ENCODE assay signal across 8 mouse cellular contexts in the genomic region with DNA sequence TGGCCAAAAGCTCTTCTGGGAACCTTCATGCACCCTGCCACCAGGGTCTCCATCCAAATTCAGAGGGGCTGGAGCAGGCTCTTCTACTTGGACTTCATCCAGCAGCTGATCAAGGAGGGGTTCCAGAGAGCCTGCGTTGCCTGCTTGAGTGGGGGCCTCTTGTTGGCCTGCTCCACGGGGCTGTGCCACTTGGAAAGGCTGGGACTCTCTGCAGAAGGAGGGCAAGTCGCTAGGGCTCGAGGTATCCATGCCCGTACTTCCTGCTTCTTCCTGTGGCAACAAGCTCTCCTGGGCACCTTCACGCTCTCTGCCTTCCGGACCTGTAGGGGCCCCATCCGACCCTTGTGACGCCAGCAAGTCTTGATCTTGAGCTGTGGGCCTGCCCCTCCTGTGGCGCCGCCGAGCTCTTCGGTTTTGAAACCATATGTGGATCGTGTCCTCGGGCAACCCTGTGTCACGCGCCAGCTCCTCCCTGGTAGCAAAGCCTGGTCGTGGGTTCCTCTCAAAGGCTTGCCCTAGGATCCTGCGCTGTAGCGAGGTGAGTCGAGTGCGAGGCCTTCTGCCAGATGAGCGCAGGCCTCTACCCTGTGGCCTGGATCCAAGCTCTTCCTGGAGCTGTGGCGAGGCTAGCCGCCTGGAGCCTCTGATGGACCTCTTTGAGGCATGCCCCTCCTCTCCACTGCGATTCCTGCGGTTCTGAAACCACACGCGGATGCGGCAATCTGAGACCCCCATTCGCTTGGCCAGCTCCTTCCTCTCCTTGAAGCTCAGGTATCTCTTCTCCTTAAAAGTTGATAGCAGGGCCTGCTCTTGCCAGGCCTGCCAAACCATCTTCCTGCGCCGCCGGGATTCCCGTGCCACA. TPM values are rescaled to one million over a fixed set of nuclear protein-coding genes. Genes with fewer than 3 reads are reported as not detected.
DNase-seq lines count a peak whose midpoint lies in the region; ATAC-seq and TF ChIP-seq lines count a peak whose summit lies in the region.
"Not testable (repeated sequence)": the region's sequence is repeated elsewhere in the genome, so short reads cannot be mapped to it uniquely, and the experiment has no call there.

No protein-coding gene starts in this region.

- not testable (repeated sequence) for H3K36me3 ChIP-seq in hindbrain, embryonic 13.5 days; lung, embryonic 15.5 days

- TF ChIP-seq POLR2A in olfactory bulb, adult 2 months (IDR thresholded peaks at IDR 0.05; ENCODE audit: insufficient read depth, low read depth, low read length), result peak; percentile 26; the same call in 1 of the 2 replicates

- intact Hi-C loops in gastrocnemius, adult 2 months (cut with DNase I), result not testable (repeated sequence)

- H3K27ac ChIP-seq in gastrocnemius, adult 2 months; hindbrain, embryonic 13.5 days; lung, embryonic 15.5 days; olfactory bulb, adult 2 months (ENCODE audit: insufficient read depth, low read depth, low read length): not testable (repeated sequence)

- H3K4me1 ChIP-seq in hindbrain, embryonic 13.5 days (replicated peaks); lung, embryonic 15.5 days; olfactory bulb, adult 2 months (ENCODE audit: control insufficient read depth, insufficient read depth, low read length): not testable (repeated sequence)

- H3K9ac ChIP-seq in hindbrain, embryonic 13.5 days; lung, embryonic 15.5 days: not testable (repeated sequence)

- WGBS in hindbrain, embryonic 13.5 days, result 88% methylated on average over 35 of the region's 35 CpGs
- 86% methylated on average over 35 of the region's 35 CpGs for WGBS in lung, embryonic 15.5 days
- WGBS in olfactory bulb, adult 2 months, result 89% methylated on average over 35 of the region's 35 CpGs

- H3K4me2 ChIP-seq in hindbrain, embryonic 13.5 days; lung, embryonic 15.5 days: not testable (repeated sequence)

- not testable (repeated sequence) for H3K4me3 ChIP-seq in gastrocnemius, adult 2 months; hindbrain, embryonic 13.5 days; lung, embryonic 15.5 days; olfactory bulb, adult 2 months (ENCODE audit: insufficient read depth, low read depth, low read length)

- not testable (repeated sequence) for TF ChIP-seq CTCF in gastrocnemius, adult 2 months (IDR thresholded peaks at IDR 0.05)
- peak; percentile 40; the same call in 1 of the 2 replicates for TF ChIP-seq CTCF in olfactory bulb, adult 2 months (IDR thresholded peaks at IDR 0.05; ENCODE audit: insufficient read depth, low read depth, low read length)

- H3K27me3 ChIP-seq in hindbrain, embryonic 13.5 days; lung, embryonic 15.5 days: not testable (repeated sequence)

- ATAC-seq in hindbrain, embryonic 13.5 days (ENCODE audit: low FRiP score), result peak; percentile 87
- peak; percentile 86 for ATAC-seq in lung, embryonic 15.5 days (ENCODE audit: borderline replicate concordance, extremely low read depth, low FRiP score, low TSS enrichment)

- peaks cover 17% of the 10 kb centered on the region for H3K9me3 ChIP-seq in hindbrain, embryonic 13.5 days
- peaks cover 15% of the 10 kb centered on the region; the same call in 1 of the 2 replicates for H3K9me3 ChIP-seq in lung, embryonic 15.5 days

- DNase-seq in NIH3T3 (ENCODE audit: low read depth), result peak; percentile 35
- peak; percentile 59 to 67 for DNase-seq in cerebellum, postnatal 25 days
- peak; percentile 83 for DNase-seq in gastrocnemius, adult 2 months
- DNase-seq in layer of hippocampus, postnatal 10 days (ENCODE audit: low spot score in 2 of 2), result peak; percentile 64 to 73
- DNase-seq in thymus, postnatal 10 days (ENCODE audit: low spot score in 2 of 2), result peak; percentile 81 to 86

RNA-seq across cellular contexts. Expression of gene Duxf3, which starts 0.5 kb away (rescaled TPM):
- not detected for total RNA-seq in gastrocnemius, adult 2 months (2021)
- not detected in 2 replicates for polyA plus RNA-seq in hindbrain, embryonic 13.5 days (2015; fragmentation: Nextera tagmentation; extraction: Ambion mirVana)
- total RNA-seq in layer of hippocampus, postnatal 10 days (2021), result not detected
- polyA plus RNA-seq in lung, embryonic 15.5 days (2015; fragmentation: Nextera tagmentation; extraction: Ambion mirVana), result not detected in 2 replicates
- not detected in 2 replicates for polyA plus RNA-seq in olfactory bulb, adult 2 months (2012; ENCODE audit: insufficient read depth, insufficient read length, low replicate concordance, missing spikeins)

RNA-seq across cellular contexts. Expression of gene Gm4981, which starts 4.5 kb away (rescaled TPM):
- not detected for total RNA-seq in gastrocnemius, adult 2 months (2021)
- polyA plus RNA-seq in hindbrain, embryonic 13.5 days (2015; fragmentation: Nextera tagmentation; extraction: Ambion mirVana), result not detected in 2 replicates
- total RNA-seq in layer of hippocampus, postnatal 10 days (2021), result not detected
- polyA plus RNA-seq in lung, embryonic 15.5 days (2015; fragmentation: Nextera tagmentation; extraction: Ambion mirVana), result not detected in 2 replicates
- not detected in 2 replicates for polyA plus RNA-seq in olfactory bulb, adult 2 months (2012; ENCODE audit: insufficient read depth, insufficient read length, low replicate concordance, missing spikeins)

RNA-seq across cellular contexts. Expression of gene AW822073, which starts 7.3 kb away (rescaled TPM):
- total RNA-seq in gastrocnemius, adult 2 months (2021), result not detected
- not detected in 2 replicates for polyA plus RNA-seq in hindbrain, embryonic 13.5 days (2015; fragmentation: Nextera tagmentation; extraction: Ambion mirVana)
- not detected for total RNA-seq in layer of hippocampus, postnatal 10 days (2021)
- not detected in 2 replicates for polyA plus RNA-seq in lung, embryonic 15.5 days (2015; fragmentation: Nextera tagmentation; extraction: Ambion mirVana)
- polyA plus RNA-seq in olfactory bulb, adult 2 months (2012; ENCODE audit: insufficient read depth, insufficient read length, low replicate concordance, missing spikeins), result not detected in 2 replicates

RNA-seq across cellular contexts. Expression of gene Gcc2, which starts 23.3 kb away (rescaled TPM):
- total RNA-seq in gastrocnemius, adult 2 months (2021), result 10 to 100 TPM; 21.0 to 24.5 TPM
- polyA plus RNA-seq in hindbrain, embryonic 13.5 days (2015; fragmentation: Nextera tagmentation; extraction: Ambion mirVana), result 88.4 and 99.6 TPM in 2 replicates
- total RNA-seq in layer of hippocampus, postnatal 10 days (2021), result 10 to 100 TPM; 61.7 to 71.3 TPM
- polyA plus RNA-seq in lung, embryonic 15.5 days (2015; fragmentation: Nextera tagmentation; extraction: Ambion mirVana), result 88.6 and 89.3 TPM in 2 replicates
- polyA plus RNA-seq in olfactory bulb, adult 2 months (2012; ENCODE audit: insufficient read depth, insufficient read length, low replicate concordance, missing spikeins), result not detected in 2 replicates
